Mouse (Mus musculus): ENCODE results near the gene Nepro. TPM values are rescaled to one million over a fixed set of nuclear protein-coding genes. Genes with fewer than 3 reads are reported as not detected.

Gene Nepro
- polyA plus RNA-seq (2015; fragmentation: Illumina TruSeq; extraction: RNeasy Lipid Tissue Mini Kit (QIAGEN cat#74804); ENCODE audit: insufficient read depth, low read depth, low replicate concordance): 1.7 TPM

GRCm38 (mm10) chr16:44724083-44724787 is at the start of gene Nepro:
TSS of gene Nepro (plus strand) at chr16:44724301.

GRCm38 (mm10) chr16:44745866-44746562 is 21.9 kb downstream of the Nepro start, which contains the start of gene Gtpbp8:
TSS of gene Gtpbp8 (minus strand) at chr16:44746363.

GRCm38 (mm10) chr16:44765555-44766319 is 41.6 kb downstream of the Nepro start, which contains the start of gene Cd200r1:
TSS of gene Cd200r1 (plus strand) at chr16:44765736.

Other genes with a start within 250 kb of the Nepro start
- 4.6 TPM for gene Boc, start 165.4 kb upstream of the Nepro start, polyA plus RNA-seq (2015; fragmentation: Illumina TruSeq; extraction: RNeasy Lipid Tissue Mini Kit (QIAGEN cat#74804); ENCODE audit: insufficient read depth, low read depth, low replicate concordance)
- 4.7 TPM for gene Gtpbp8, start 22.1 kb downstream of the Nepro start, polyA plus RNA-seq (2015; fragmentation: Illumina TruSeq; extraction: RNeasy Lipid Tissue Mini Kit (QIAGEN cat#74804); ENCODE audit: insufficient read depth, low read depth, low replicate concordance)
- gene Cd200r1, start 41.4 kb downstream of the Nepro start, polyA plus RNA-seq (2015; fragmentation: Illumina TruSeq; extraction: RNeasy Lipid Tissue Mini Kit (QIAGEN cat#74804); ENCODE audit: insufficient read depth, low read depth, low replicate concordance): not detected
- not detected for gene Cd200r4, start 87.4 kb downstream of the Nepro start, polyA plus RNA-seq (2015; fragmentation: Illumina TruSeq; extraction: RNeasy Lipid Tissue Mini Kit (QIAGEN cat#74804); ENCODE audit: insufficient read depth, low read depth, low replicate concordance)
- not detected for gene Cd200r2, start 142.8 kb downstream of the Nepro start, polyA plus RNA-seq (2015; fragmentation: Illumina TruSeq; extraction: RNeasy Lipid Tissue Mini Kit (QIAGEN cat#74804); ENCODE audit: insufficient read depth, low read depth, low replicate concordance)
- gene Cd200r3, start 219.4 kb downstream of the Nepro start, polyA plus RNA-seq (2015; fragmentation: Illumina TruSeq; extraction: RNeasy Lipid Tissue Mini Kit (QIAGEN cat#74804); ENCODE audit: insufficient read depth, low read depth, low replicate concordance): not detected